Mouse (Mus musculus): ENCODE results near the gene Dstn.

Gene Dstn

GRCm38 (mm10) chr2:143915600-143916135 is 548 bp downstream of the Dstn start:
- no peak for DNase-seq (ENCODE audit: inconsistent ontology term)

- DNase-seq (ENCODE audit: inconsistent ontology term), result no peak
These were observed 1.1 kb downstream of the Dstn start for GRCm38 (mm10) chr2:143916229-143916628.

DNA sequence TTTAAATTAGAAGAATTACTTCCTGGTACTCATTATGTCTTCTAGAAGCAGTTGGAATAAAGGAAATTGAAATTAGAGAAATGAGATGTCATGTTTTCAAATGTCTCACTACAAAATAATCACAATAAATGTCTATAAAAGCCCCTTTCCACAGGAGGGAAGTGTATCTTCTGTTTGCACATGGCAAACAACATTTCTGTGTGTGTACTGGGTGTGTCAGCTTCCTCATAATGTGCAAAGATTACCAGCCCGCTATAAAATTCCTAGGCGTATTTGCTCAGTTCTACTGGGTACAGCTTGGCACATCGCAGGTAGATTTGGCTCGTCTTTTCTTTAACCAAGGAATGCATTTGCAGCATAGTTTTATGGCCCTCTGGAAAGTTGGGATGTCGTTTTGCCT is 2.5 kb downstream of the Dstn start:
- DNase-seq (ENCODE audit: inconsistent ontology term), result no peak

GRCm38 (mm10) chr2:143918831-143919502 is 3.8 kb downstream of the Dstn start:
- no peak for DNase-seq (ENCODE audit: inconsistent ontology term)

DNA sequence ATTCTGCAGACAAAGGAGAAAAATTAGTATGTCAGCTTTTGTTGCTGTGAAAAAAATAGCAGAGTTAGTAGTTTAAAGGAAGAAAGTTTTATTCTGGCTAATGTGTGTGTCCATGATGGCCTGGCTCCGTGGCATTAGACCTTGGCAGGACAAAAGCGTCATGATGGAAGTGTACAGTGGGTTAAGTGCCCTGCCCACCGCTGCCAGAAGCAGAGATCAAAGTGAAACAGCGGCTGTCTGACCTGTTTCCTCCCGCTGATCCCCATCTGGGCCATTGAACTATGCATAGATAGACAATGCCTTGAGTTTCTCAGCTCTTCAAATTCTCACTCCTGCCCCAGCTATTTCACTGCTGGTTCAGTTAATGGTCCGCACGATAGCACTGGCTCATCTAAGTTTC is 9.0 kb downstream of the Dstn start:
- peak; percentile 47 for DNase-seq (ENCODE audit: inconsistent ontology term)

GRCm38 (mm10) chr2:143925826-143926225 is 10.7 kb downstream of the Dstn start:
- no peak for DNase-seq (ENCODE audit: inconsistent ontology term)

DNA sequence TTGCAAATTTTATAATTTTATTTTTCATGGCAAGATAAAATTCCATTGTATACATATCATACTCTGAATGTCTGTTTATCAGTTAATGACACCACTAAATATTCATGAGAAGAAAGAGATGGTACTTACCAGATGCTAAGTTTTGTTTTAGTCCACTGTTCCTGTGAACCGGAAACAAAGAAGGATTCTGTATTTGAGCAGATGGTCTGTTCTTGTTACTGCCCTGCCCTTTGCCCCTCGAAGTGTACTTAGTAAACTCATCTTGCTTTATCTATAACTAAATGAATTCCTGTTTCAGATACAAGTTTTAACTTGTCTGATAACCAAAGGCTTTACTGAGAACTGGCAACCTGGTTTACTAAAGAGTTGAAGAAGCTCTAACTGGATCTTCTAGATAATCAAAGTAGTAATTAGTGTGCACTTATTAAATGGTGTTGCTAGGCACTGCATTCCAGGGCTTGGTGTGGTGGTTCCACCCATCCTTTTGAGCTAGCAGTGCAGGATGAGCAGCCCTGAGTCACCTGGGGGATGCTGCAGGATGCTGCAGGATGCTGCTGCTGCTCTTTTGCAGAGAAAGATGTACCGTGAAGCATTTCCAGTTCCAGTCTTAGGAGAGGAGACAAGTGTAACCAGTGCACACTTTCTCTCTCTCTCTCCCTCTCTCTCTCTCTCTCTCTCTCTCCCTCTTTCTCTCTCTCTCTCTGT is 14.6 kb downstream of the Dstn start:
- DNase-seq (ENCODE audit: inconsistent ontology term), result no peak

DNA sequence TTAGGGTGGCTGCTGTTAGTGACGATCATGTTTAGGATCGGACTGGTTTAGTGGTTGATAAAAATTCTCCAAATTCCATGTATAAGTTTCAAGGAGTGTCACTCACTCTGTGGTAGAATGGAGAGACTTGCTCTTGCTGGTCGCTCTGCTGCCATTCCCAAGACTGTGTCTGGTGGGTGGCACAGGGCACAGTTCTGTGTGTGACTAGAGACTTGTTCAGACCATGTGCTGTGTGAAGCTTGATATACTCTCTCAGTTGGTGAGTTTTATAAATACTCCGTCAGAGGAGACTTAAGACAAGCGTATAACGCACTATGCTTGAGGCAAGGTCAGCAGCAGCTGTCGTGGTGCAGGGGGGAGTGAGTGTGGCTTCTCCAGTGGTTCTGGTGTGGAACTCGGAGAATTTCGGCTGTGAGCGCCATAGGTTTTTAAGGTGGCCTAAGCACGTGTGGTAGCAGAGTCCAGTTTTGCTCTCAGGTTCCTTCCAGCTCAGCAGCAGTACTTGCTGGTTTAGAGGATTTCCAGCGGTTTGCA is 17.3 kb downstream of the Dstn start:
- DNase-seq (ENCODE audit: inconsistent ontology term), result no peak

- DNase-seq (ENCODE audit: inconsistent ontology term), result no peak
These were observed 18.4 kb downstream of the Dstn start for GRCm38 (mm10) chr2:143933516-143933915.

GRCm38 (mm10) chr2:143934439-143934838 is 19.3 kb downstream of the Dstn start:
- DNase-seq (ENCODE audit: inconsistent ontology term), result no peak

DNA sequence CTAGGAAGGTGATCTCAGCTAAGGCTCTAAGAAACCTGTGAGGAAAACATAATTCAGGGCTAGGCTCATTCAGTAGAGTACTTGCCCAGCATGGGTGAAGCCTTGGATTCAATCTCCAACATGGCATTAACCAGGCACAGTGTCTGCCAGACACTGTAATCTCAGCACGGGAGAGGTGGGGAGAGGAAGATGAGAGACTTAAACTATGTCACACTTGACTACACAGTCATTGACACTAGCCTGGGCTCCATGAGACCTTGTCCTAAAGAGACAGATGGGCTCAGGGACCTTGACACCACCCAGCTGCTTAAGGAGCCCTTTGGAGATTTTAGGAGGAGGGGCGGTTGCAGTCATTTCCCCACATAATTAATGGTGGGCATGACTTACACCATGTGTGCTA is 22.7 kb downstream of the Dstn start:
- DNase-seq (ENCODE audit: inconsistent ontology term), result no peak

GRCm38 (mm10) chr2:143940406-143940805 is 25.3 kb downstream of the Dstn start:
- peak; percentile 50 for DNase-seq (ENCODE audit: inconsistent ontology term)

GRCm38 (mm10) chr2:143944796-143945195 is 29.7 kb downstream of the Dstn start:
- DNase-seq (ENCODE audit: inconsistent ontology term), result no peak

- no peak for DNase-seq (ENCODE audit: inconsistent ontology term)
These were observed 30.5 kb downstream of the Dstn start for GRCm38 (mm10) chr2:143945466-143946075.

GRCm38 (mm10) chr2:143946399-143946798 is 31.3 kb downstream of the Dstn start:
- no peak for DNase-seq (ENCODE audit: inconsistent ontology term)

- no peak for DNase-seq (ENCODE audit: inconsistent ontology term)
These were observed 32.9 kb downstream of the Dstn start for GRCm38 (mm10) chr2:143947981-143948380.

DNA sequence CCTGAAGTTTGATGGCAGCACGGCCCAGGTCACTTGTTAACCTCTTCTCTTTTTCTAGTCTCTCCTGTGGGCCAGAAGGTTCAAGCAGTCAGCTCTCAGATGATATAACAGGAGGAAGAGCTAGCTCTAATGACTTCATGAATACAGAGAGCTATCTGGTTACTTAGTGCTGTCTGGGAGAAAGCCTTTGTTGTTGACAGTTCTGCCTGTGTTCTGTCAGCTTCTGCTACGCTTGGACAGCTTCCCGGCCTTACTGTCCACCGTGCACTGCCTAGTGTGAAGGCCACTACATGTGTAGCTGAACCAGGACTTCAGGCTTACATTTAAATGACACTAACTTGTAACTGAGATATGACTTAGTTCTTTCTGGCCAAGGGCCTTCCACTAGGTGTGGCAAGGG is 33.3 kb downstream of the Dstn start:
- no peak for DNase-seq (ENCODE audit: inconsistent ontology term)

DNA sequence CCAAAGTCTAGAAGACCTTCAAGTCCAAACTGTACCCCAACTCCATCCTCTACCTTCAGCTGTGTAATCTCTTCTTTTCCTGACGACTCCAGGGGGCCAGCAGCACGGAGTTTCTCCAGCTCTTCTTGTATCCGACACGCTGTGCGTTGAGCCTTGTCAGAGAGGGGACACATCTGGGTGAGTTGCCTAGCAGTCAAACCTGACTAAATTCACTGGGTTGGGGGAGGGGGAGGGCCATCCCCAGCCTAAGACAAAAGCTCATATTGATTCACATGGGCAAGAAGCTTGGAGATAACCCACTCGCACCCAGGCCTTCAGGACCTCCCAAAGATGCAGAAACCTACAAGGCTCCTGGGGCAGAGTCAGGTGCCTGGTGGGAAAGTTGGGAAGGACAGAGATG is 34.1 kb downstream of the Dstn start:
- DNase-seq (ENCODE audit: inconsistent ontology term), result no peak

- DNase-seq (ENCODE audit: inconsistent ontology term), result no peak
These were observed 35.3 kb downstream of the Dstn start for GRCm38 (mm10) chr2:143950290-143951027.

DNA sequence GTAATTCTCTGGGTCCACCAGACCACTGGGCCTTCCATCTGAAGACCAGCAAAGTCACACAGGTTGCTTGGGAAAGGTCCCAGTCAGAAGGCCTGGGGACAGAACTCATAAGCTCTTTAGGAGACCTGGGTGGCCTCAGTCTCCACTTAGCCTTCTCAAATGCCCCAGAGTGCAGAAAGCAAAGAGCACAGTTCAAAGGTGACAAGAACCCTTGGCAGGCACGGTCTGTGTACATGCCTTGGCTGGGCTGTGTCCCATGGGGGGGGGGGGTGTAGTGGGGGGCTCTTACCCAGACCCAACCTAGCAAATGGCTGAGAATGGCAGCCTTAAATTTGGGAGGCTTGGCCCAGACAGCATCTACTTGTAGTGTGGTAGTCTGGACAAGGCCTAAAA is 35.9 kb downstream of the Dstn start:
- no peak for DNase-seq (ENCODE audit: inconsistent ontology term)

DNA sequence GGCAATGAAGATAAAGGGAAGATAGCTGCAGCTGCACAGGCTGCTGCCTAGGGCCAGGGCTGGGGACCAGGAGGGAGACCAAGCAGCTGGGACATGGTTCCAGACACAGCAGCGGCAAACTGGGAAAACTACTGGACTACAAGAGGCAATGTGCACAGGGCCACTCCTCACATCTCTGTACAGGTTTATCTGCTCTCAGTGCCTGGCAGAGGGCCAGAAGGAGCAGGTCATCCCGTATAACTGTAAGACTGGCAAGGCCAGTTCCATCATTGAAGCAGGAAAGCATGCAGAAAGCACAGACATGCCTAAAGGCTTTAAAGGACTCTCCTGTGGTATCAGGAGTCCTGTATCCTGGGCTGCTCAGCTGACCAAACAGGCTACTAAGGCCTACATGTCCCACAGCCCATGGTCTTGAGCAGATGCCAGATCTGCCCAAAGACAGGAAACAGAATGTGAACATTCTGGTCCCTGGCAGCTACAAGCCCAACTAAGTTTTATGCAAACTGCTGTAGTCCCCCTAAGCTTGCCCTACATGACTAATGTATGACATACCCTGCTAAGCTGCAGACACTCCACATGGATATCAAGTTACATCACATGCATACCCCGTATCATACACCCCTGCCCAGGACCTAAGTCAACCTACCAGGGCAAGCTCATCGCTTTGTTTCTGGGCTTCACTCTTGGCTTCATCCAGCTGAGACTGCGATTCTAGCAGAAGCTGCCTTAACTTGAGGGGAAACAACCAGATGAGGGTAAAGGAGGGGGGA is 36.6 kb downstream of the Dstn start:
- DNase-seq (ENCODE audit: inconsistent ontology term), result no peak
